In genomic region chr2:33370276-33370776, GRCm38 (mm10) we compare ENCODE assay signal across 8 mouse cellular contexts. TPM values are rescaled to one million over a fixed set of nuclear protein-coding genes. Genes with fewer than 3 reads are reported as not detected.
DNase-seq lines count a peak whose midpoint lies in the region; ATAC-seq and TF ChIP-seq lines count a peak whose summit lies in the region.

No protein-coding gene starts in this region.

- no peak for DNase-seq in lung, postnatal 36 days
- DNase-seq in midbrain, postnatal 0 days (ENCODE audit: low spot score): peak; percentile 14
- DNase-seq in layer of hippocampus, postnatal 36 days: no peak
- DNase-seq in urinary bladder, adult 2 months (ENCODE audit: low spot score): no peak
- DNase-seq in thymus, postnatal 4 days: no peak

- WGBS in lung, embryonic 16.5 days: 12% methylated on average over 13 of the region's 15 CpGs
- 14% methylated on average over 15 of the region's 15 CpGs for WGBS in embryonic facial prominence, embryonic 12.5 days
- 7% methylated on average over 14 of the region's 15 CpGs for WGBS in hindbrain, embryonic 16.5 days
- 11% methylated on average over 11 of the region's 15 CpGs for WGBS in midbrain, postnatal 0 days

- H3K27ac ChIP-seq in lung, embryonic 16.5 days (ENCODE audit: low read length): no peak overlapping the region
- H3K27ac ChIP-seq in embryonic facial prominence, embryonic 12.5 days: no peak overlapping the region
- peak overlapping the region; percentile 99 for H3K27ac ChIP-seq in hindbrain, embryonic 16.5 days (ENCODE audit: low read depth, low read length)
- peak overlapping the region; percentile 98; the same call in 1 of the 2 replicates for H3K27ac ChIP-seq in midbrain, postnatal 0 days (ENCODE audit: low read depth, low read length)

- no peaks in the 10 kb centered on the region for H3K9me3 ChIP-seq in lung, embryonic 16.5 days (ENCODE audit: control insufficient read depth, low read length)
- no peaks in the 10 kb centered on the region for H3K9me3 ChIP-seq in embryonic facial prominence, embryonic 12.5 days
- H3K9me3 ChIP-seq in hindbrain, embryonic 16.5 days (ENCODE audit: control insufficient read depth, low read length): no peaks in the 10 kb centered on the region
- no peaks in the 10 kb centered on the region for H3K9me3 ChIP-seq in midbrain, postnatal 0 days (ENCODE audit: low read length)

- no peaks in the 10 kb centered on the region for H3K27me3 ChIP-seq in lung, embryonic 16.5 days (ENCODE audit: control insufficient read depth, insufficient read depth, low read depth, low read length)
- no peaks in the 10 kb centered on the region for H3K27me3 ChIP-seq in embryonic facial prominence, embryonic 12.5 days
- H3K27me3 ChIP-seq in hindbrain, embryonic 16.5 days (replicated peaks; ENCODE audit: control insufficient read depth, insufficient read depth, low read length): no peaks in the 10 kb centered on the region
- no peaks in the 10 kb centered on the region for H3K27me3 ChIP-seq in midbrain, postnatal 0 days (ENCODE audit: insufficient read depth, low read length)

- ATAC-seq in lung, embryonic 16.5 days (ENCODE audit: low read depth): peak; percentile 44; the same call in 1 of the 2 replicates
- ATAC-seq in embryonic facial prominence, embryonic 12.5 days (ENCODE audit: insufficient number of reproducible peaks, insufficient read depth, low FRiP score, low TSS enrichment): peak; percentile 11; the same call in 1 of the 2 replicates
- ATAC-seq in hindbrain, embryonic 16.5 days: peak; percentile 22
- ATAC-seq in midbrain, postnatal 0 days (ENCODE audit: low FRiP score): peak; percentile 9; the same call in 1 of the 2 replicates

- H3K9ac ChIP-seq in lung, embryonic 16.5 days (ENCODE audit: low read length): peak overlapping the region; percentile 60
- H3K9ac ChIP-seq in embryonic facial prominence, embryonic 12.5 days: 0 out of 2 replicates have a peak overlapping the region, but pooled peaks have one; percentile 7
- peak overlapping the region; percentile 90 for H3K9ac ChIP-seq in hindbrain, embryonic 16.5 days (ENCODE audit: low read depth, low read length)
- H3K9ac ChIP-seq in midbrain, postnatal 0 days (replicated peaks; ENCODE audit: low read length, poor library complexity, severe bottlenecking): peak overlapping the region; percentile 88

- no peak for TF ChIP-seq CTCF in midbrain, postnatal 0 days (IDR thresholded peaks at IDR 0.05)

- peaks cover 18% of the 10 kb centered on the region for H3K4me1 ChIP-seq in lung, embryonic 16.5 days (replicated peaks; ENCODE audit: control insufficient read depth, insufficient read depth, low read length)
- H3K4me1 ChIP-seq in embryonic facial prominence, embryonic 12.5 days: peaks cover 7% of the 10 kb centered on the region
- peaks cover 14% of the 10 kb centered on the region for H3K4me1 ChIP-seq in hindbrain, embryonic 16.5 days (ENCODE audit: control insufficient read depth, insufficient read depth, low read depth, low read length)
- H3K4me1 ChIP-seq in midbrain, postnatal 0 days (ENCODE audit: insufficient read depth, low read length): no peaks in the 10 kb centered on the region

- no peaks in the 10 kb centered on the region for H3K36me3 ChIP-seq in lung, embryonic 16.5 days (ENCODE audit: control insufficient read depth, insufficient read depth, low read length)
- H3K36me3 ChIP-seq in embryonic facial prominence, embryonic 12.5 days: no peaks in the 10 kb centered on the region
- H3K36me3 ChIP-seq in hindbrain, embryonic 16.5 days (ENCODE audit: control insufficient read depth, insufficient read depth, low read length): no peaks in the 10 kb centered on the region
- peaks cover 6% of the 10 kb centered on the region; the same call in 1 of the 2 replicates for H3K36me3 ChIP-seq in midbrain, postnatal 0 days (ENCODE audit: insufficient read depth, low read length)

- peak overlapping the region; percentile 72 for H3K4me2 ChIP-seq in lung, embryonic 16.5 days (ENCODE audit: low read depth, low read length)
- H3K4me2 ChIP-seq in embryonic facial prominence, embryonic 12.5 days (replicated peaks): peak overlapping the region; percentile 78
- H3K4me2 ChIP-seq in hindbrain, embryonic 16.5 days (ENCODE audit: low read length): peak overlapping the region; percentile 68
- H3K4me2 ChIP-seq in midbrain, postnatal 0 days (ENCODE audit: low read depth, low read length, poor library complexity, severe bottlenecking): peak overlapping the region; percentile 67

- peak overlapping the region; percentile 75 for H3K4me3 ChIP-seq in lung, embryonic 16.5 days (ENCODE audit: low read length)
- H3K4me3 ChIP-seq in embryonic facial prominence, embryonic 12.5 days: peak overlapping the region; percentile 67
- H3K4me3 ChIP-seq in hindbrain, embryonic 16.5 days (ENCODE audit: low read length): peak overlapping the region; percentile 68
- H3K4me3 ChIP-seq in midbrain, postnatal 0 days (ENCODE audit: low read depth, low read length): peak overlapping the region; percentile 65

RNA-seq across cellular contexts. Expression of gene Ralgps1, which starts 1.0 kb away (rescaled TPM):
- polyA plus RNA-seq in lung, embryonic 16.5 days (2015; fragmentation: Nextera tagmentation; extraction: Ambion mirVana): 5.2 and 5.3 TPM in 2 replicates
- polyA plus RNA-seq in embryonic facial prominence, embryonic 12.5 days (2016; fragmentation: Nextera tagmentation; extraction: Ambion mirVana): 4.8 and 6.8 TPM in 2 replicates
- polyA plus RNA-seq in hindbrain, embryonic 16.5 days (2015; fragmentation: Nextera tagmentation; extraction: Ambion mirVana): 32.0 and 44.4 TPM in 2 replicates
- 74.6 and 88.7 TPM in 2 replicates for total RNA-seq in midbrain, postnatal 0 days (2014; rRNA removed)
- 26.2 and 26.4 TPM in 2 replicates for polyA plus RNA-seq in midbrain, postnatal 0 days (2015; fragmentation: Nextera tagmentation; extraction: Ambion mirVana)
- 10 to 100 TPM; 60.2 to 72.7 TPM for total RNA-seq in layer of hippocampus, postnatal 36 days (2021)
- 8.2 and 8.4 TPM in 2 replicates for polyA plus RNA-seq in urinary bladder, adult 2 months (2012; rRNA removed)

Comparison
In these comparisons a context has a peak if more than half of its experiments do, and no peak if none do; other contexts are left out.
1. H3K27ac ChIP-seq: peak in hindbrain, embryonic 16.5 days (single experiment) and midbrain, postnatal 0 days (single experiment); none in lung, embryonic 16.5 days (single experiment) and embryonic facial prominence, embryonic 12.5 days (single experiment).
2. H3K9ac ChIP-seq: peak in every context shown above with its lines; median percentile 90 in hindbrain, embryonic 16.5 days; 88 in midbrain, postnatal 0 days; 60 in lung, embryonic 16.5 days; 7 in embryonic facial prominence, embryonic 12.5 days.
3. Peak in every context shown above with its lines, with median percentiles within 50 percentile points of each other: ATAC-seq, H3K4me2 ChIP-seq and H3K4me3 ChIP-seq.